Mouse (Mus musculus): ENCODE measurements at regions not wholly inside any gene's neighbourhood (a gene's known extent, or its start where the extent isn't known, plus 50 kb on each side); places are given as distances from the start of the nearest gene placed in this dataset.
A peak's percentile ranks its signal among the peaks of the same experiment; 100 is the strongest.

DNA sequence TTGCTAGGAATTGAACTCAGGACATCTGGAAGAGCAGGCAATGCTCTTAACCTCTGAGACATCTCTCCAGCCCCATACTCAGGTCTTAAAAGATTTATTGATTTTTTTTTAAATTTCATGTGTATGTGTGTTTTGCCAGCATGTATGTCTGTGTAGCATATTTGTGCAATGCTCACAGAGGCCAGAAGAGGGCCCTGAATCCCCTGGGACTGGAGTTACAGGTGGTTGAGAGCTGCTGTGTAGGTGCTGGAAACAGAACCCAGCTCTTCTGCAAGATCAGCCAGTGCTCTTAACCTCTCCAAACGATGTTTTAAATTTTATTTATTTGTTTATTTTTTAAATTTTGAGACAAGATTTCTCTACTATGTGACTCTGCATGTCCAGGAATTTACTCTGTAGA is 78.9 kb downstream of the Qrsl1 start:
- no peak overlapping the region for H3K4me3 ChIP-seq (ENCODE audit: low read depth, low read length)
- H3K36me3 ChIP-seq (ENCODE audit: insufficient read depth, low read length) = no peaks in the 10 kb centered on the region
- H3K4me1 ChIP-seq (ENCODE audit: insufficient read depth, low read length) = no peaks in the 10 kb centered on the region
- no peaks in the 10 kb centered on the region for H3K9me3 ChIP-seq (ENCODE audit: low read length)
- 81% methylated on average over 1 of the region's 1 CpGs for WGBS
- no peaks in the 10 kb centered on the region for H3K27me3 ChIP-seq (ENCODE audit: insufficient read depth, low read length)
- no peak for ATAC-seq (ENCODE audit: low FRiP score)
- H3K27ac ChIP-seq (ENCODE audit: low read depth, low read length) = no peak overlapping the region
- H3K9ac ChIP-seq (replicated peaks; ENCODE audit: low read length, poor library complexity, severe bottlenecking) = no peak overlapping the region
- TF ChIP-seq CTCF (IDR thresholded peaks at IDR 0.05) = no peak
- no peak overlapping the region for H3K4me2 ChIP-seq (ENCODE audit: low read depth, low read length, poor library complexity, severe bottlenecking)
- no peak for DNase-seq (ENCODE audit: low spot score)

DNA sequence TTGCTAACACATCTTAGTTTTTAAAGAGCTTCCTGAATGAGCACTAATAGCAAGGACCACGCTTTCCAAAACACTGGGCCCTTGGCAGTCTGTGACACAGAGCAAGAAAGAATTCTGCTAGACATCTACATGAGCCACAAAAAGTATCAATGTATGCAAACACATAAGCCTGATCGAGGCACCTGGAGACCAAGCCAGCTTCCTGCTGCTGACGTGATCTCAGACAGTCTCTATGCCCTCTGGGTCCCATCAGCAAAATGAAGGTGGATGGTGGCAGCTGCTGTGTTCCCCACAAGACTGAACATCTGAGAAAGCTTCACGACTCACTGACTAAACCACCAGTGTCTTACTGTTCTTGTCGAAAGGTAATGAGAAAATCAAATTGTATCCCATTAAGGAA is 77.5 kb downstream of the Qrsl1 start:
- TF ChIP-seq CTCF (IDR thresholded peaks at IDR 0.05) = no peak
- ATAC-seq (ENCODE audit: low FRiP score) (no peak), DNase-seq (ENCODE audit: low spot score) (peak; percentile 19)
- 76% methylated on average over 5 of the region's 5 CpGs for WGBS
- no peaks in the 10 kb centered on the region for H3K4me1 ChIP-seq (ENCODE audit: insufficient read depth, low read length)
- H3K27me3 ChIP-seq (ENCODE audit: insufficient read depth, low read length) = no peaks in the 10 kb centered on the region
- no peaks in the 10 kb centered on the region for H3K36me3 ChIP-seq (ENCODE audit: insufficient read depth, low read length)
- no peaks in the 10 kb centered on the region for H3K9me3 ChIP-seq (ENCODE audit: low read length)
- H3K4me3 ChIP-seq (ENCODE audit: low read depth, low read length) = no peak overlapping the region
- no peak overlapping the region for H3K9ac ChIP-seq (replicated peaks; ENCODE audit: low read length, poor library complexity, severe bottlenecking)
- H3K27ac ChIP-seq (ENCODE audit: low read depth, low read length) = no peak overlapping the region
- no peak overlapping the region for H3K4me2 ChIP-seq (ENCODE audit: low read depth, low read length, poor library complexity, severe bottlenecking)

All from midbrain, postnatal 0 days (tissue).